Mouse (Mus musculus): ENCODE results near the gene Rftn1. TPM values are rescaled to one million over a fixed set of nuclear protein-coding genes. Genes with fewer than 3 reads are reported as not detected.

The Rftn1 gene
- total and polyA plus RNA-seq, 3 experiments: 52.5 to 80.6 (median 60.5) TPM

GRCm38 (mm10) chr17:50080991-50081390 is 109.5 kb downstream of the Rftn1 start:
- Histone ChIP-seq H3K36me3 (replicated peaks in 1 of 2; ENCODE audit: control insufficient read depth in 1 of 2, insufficient read depth in 1 of 2, low read length in 1 of 2) (peaks cover 50 to 65% of the 10 kb centered on the region in 2 experiments), H3K4me3 (replicated peaks in 1 of 3; ENCODE audit: low read depth in 2 of 3, low read length in 2 of 3, poor library complexity in 1 of 3) (no peak overlapping the region), H3K27me3 (replicated peaks) (no peaks in the 10 kb centered on the region), H3K4me1 (ENCODE audit: control insufficient read depth in 1 of 2, insufficient read depth in 2 of 2) (peaks cover 25 to 66% of the 10 kb centered on the region in 2 experiments), H3K79me2 (replicated peaks; ENCODE audit: control insufficient read depth, extremely low read depth, insufficient read depth, poor library complexity, severe bottlenecking) (peaks cover 47% of the 10 kb centered on the region), H3K4me2 (ENCODE audit: insufficient read depth, low read depth, poor library complexity, severe bottlenecking) (no peak overlapping the region), H3K9me3 (replicated peaks; ENCODE audit: low read length) (no peaks in the 10 kb centered on the region), H3K27ac (ENCODE audit: insufficient read depth, low read depth) (peak overlapping the region; percentile 8), H3K9ac (ENCODE audit: insufficient read depth, low read depth) (no peak overlapping the region)
- TF ChIP-seq POLR2AphosphoS2 (IDR thresholded peaks at IDR 0.05; ENCODE audit: low read depth, low read length) (no peak), UBTF (IDR thresholded peaks at IDR 0.05; ENCODE audit: low read depth, low read length) (no peak), ZNF384 (IDR thresholded peaks at IDR 0.05; ENCODE audit: low read depth, low read length) (no peak), SIN3A (IDR thresholded peaks at IDR 0.05; ENCODE audit: low read length) (no peak), MEF2A (IDR thresholded peaks at IDR 0.05; ENCODE audit: borderline replicate concordance, low read depth, low read length) (no peak), MAZ (IDR thresholded peaks at IDR 0.05; ENCODE audit: low read depth, low read length) (no peak), ZC3H11A (IDR thresholded peaks at IDR 0.05; ENCODE audit: low read depth, low read length) (no peak), MYC (IDR thresholded peaks at IDR 0.05; ENCODE audit: low read depth, low read length) (no peak), HCFC1 (IDR thresholded peaks at IDR 0.05; ENCODE audit: low read depth, low read length) (no peak), ELF1 (IDR thresholded peaks at IDR 0.05; ENCODE audit: low read depth, low read length) (no peak), PAX5 (IDR thresholded peaks at IDR 0.05; ENCODE audit: low read length) (no peak), CTCF (conservative IDR thresholded peaks at IDR 0.05 in 1 of 2, IDR thresholded peaks at IDR 0.05 in 1 of 2; ENCODE audit: low read depth in 2 of 2, low read length in 2 of 2) (no peak), ZMIZ1 (IDR thresholded peaks at IDR 0.05; ENCODE audit: low read depth, low read length) (no peak), KAT2A (IDR thresholded peaks at IDR 0.05; ENCODE audit: insufficient replicate concordance, low read length) (no peak), IRF4 (IDR thresholded peaks at IDR 0.05; ENCODE audit: low read depth, low read length) (no peak)
- DNase-seq (ENCODE audit: extremely low read depth): no peak
- dilution Hi-C loops (cut with MboI; ENCODE audit: extremely low pct_ligation_motif_present, extremely low pct_unique_long_range_greater_than_20kb, low sequenced_read_pairs) (no loop called here), in situ Hi-C loops (cut with MboI; ENCODE audit: low pct_ligation_motif_present, low pct_unique_long_range_greater_than_20kb, low sequenced_read_pairs) (loop anchor here (10.0 kb wide), 1 partner anchor 104 kb away; no protein-coding TSS in a partner anchor)

DNA sequence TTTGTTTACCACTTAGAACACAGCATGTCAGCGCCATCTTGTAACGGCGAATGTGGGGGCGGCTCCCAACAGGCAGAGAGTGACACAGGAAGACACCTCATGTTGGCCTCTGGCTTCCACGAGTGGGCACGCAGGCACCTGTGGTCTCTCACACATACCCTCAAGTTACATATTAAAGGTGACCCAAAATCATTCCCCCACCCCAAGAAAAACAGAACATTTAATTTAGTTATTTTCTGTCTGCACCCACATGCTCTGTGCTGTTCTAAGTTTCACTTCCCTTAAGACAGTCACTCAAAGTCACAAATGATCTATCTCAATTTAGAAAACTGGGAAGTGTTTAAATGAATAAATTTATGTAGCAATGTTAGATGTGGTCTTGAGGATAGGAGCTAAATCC is 111.7 kb downstream of the Rftn1 start:
- Histone ChIP-seq H3K36me3 (replicated peaks in 1 of 2; ENCODE audit: control insufficient read depth in 1 of 2, insufficient read depth in 1 of 2, low read length in 1 of 2) (peaks cover 38 to 48% of the 10 kb centered on the region in 2 experiments), H3K4me3 (replicated peaks in 1 of 3; ENCODE audit: low read depth in 2 of 3, low read length in 2 of 3, poor library complexity in 1 of 3) (peak overlapping the region; percentile 17 to 42 (median 32)), H3K27me3 (replicated peaks) (no peaks in the 10 kb centered on the region), H3K4me1 (ENCODE audit: control insufficient read depth in 1 of 2, insufficient read depth in 2 of 2) (peaks cover 14 to 45% of the 10 kb centered on the region in 2 experiments), H3K27ac (ENCODE audit: insufficient read depth, low read depth) (peak overlapping the region; percentile 91), H3K4me2 (ENCODE audit: insufficient read depth, low read depth, poor library complexity, severe bottlenecking) (peak overlapping the region; percentile 51), H3K79me2 (replicated peaks; ENCODE audit: control insufficient read depth, extremely low read depth, insufficient read depth, poor library complexity, severe bottlenecking) (peaks cover 42% of the 10 kb centered on the region), H3K9me3 (replicated peaks; ENCODE audit: low read length) (no peaks in the 10 kb centered on the region), H3K9ac (ENCODE audit: insufficient read depth, low read depth) (peak overlapping the region; percentile 40)
- dilution Hi-C loops (cut with MboI; ENCODE audit: extremely low pct_ligation_motif_present, extremely low pct_unique_long_range_greater_than_20kb, low sequenced_read_pairs) (no loop called here), in situ Hi-C loops (cut with MboI; ENCODE audit: low pct_ligation_motif_present, low pct_unique_long_range_greater_than_20kb, low sequenced_read_pairs) (no loop called here)
- DNase-seq (ENCODE audit: extremely low read depth): peak; percentile 81
- no peak for TF ChIP-seq ZMIZ1 (IDR thresholded peaks at IDR 0.05; ENCODE audit: low read depth, low read length)
- peak; percentile 37; the same call in 1 of the 2 replicates for TF ChIP-seq POLR2A (IDR thresholded peaks at IDR 0.05; ENCODE audit: low read depth, low read length)
- no peak for TF ChIP-seq TCF12 (IDR thresholded peaks at IDR 0.05; ENCODE audit: low read depth, low read length)
- TF ChIP-seq CHD2 (IDR thresholded peaks at IDR 0.05; ENCODE audit: low read length): no peak
- TF ChIP-seq MAZ (IDR thresholded peaks at IDR 0.05; ENCODE audit: low read depth, low read length): no peak
- TF ChIP-seq POLR2AphosphoS2 (IDR thresholded peaks at IDR 0.05; ENCODE audit: low read depth, low read length): no peak
- no peak for TF ChIP-seq E2F4 (IDR thresholded peaks at IDR 0.05; ENCODE audit: insufficient replicate concordance, low read depth, low read length)
- TF ChIP-seq IRF4 (IDR thresholded peaks at IDR 0.05; ENCODE audit: low read depth, low read length): peak; percentile 85
- peak; percentile 96 for TF ChIP-seq MYC (IDR thresholded peaks at IDR 0.05; ENCODE audit: low read depth, low read length)
- TF ChIP-seq NELFE (IDR thresholded peaks at IDR 0.05; ENCODE audit: low read depth, low read length): no peak
- no peak for TF ChIP-seq CHD1 (IDR thresholded peaks at IDR 0.05; ENCODE audit: low read depth, low read length)
- no peak for TF ChIP-seq SMC3 (IDR thresholded peaks at IDR 0.05; ENCODE audit: low read depth, low read length)
- no peak for TF ChIP-seq JUND (conservative IDR thresholded peaks at IDR 0.05; ENCODE audit: low read depth, low read length)
- TF ChIP-seq BHLHE40 (IDR thresholded peaks at IDR 0.05; ENCODE audit: low read depth, low read length): peak; percentile 63; the same call in 1 of the 2 replicates
- TF ChIP-seq USF1 (IDR thresholded peaks at IDR 0.05; ENCODE audit: low read depth, low read length): no peak
- TF ChIP-seq JUN (IDR thresholded peaks at IDR 0.05; ENCODE audit: insufficient read depth, low read depth, low read length): no peak
- TF ChIP-seq SIN3A (IDR thresholded peaks at IDR 0.05; ENCODE audit: low read length): peak; percentile 80
- TF ChIP-seq CTCF (conservative IDR thresholded peaks at IDR 0.05 in 1 of 2, IDR thresholded peaks at IDR 0.05 in 1 of 2; ENCODE audit: low read depth in 2 of 2, low read length in 2 of 2): no peak
- TF ChIP-seq HCFC1 (IDR thresholded peaks at IDR 0.05; ENCODE audit: low read depth, low read length): no peak
- peak; percentile 64 for TF ChIP-seq MAX (IDR thresholded peaks at IDR 0.05; ENCODE audit: low read length)
- TF ChIP-seq PAX5 (IDR thresholded peaks at IDR 0.05; ENCODE audit: low read length): no peak
- TF ChIP-seq RCOR1 (conservative IDR thresholded peaks at IDR 0.05; ENCODE audit: low read depth, low read length): no peak
- TF ChIP-seq MXI1 (IDR thresholded peaks at IDR 0.05; ENCODE audit: low read depth, low read length): peak; percentile 84; the same call in 1 of the 2 replicates
- no peak for TF ChIP-seq NRF1 (IDR thresholded peaks at IDR 0.05; ENCODE audit: low read depth, low read length)
- no peak for TF ChIP-seq ZC3H11A (IDR thresholded peaks at IDR 0.05; ENCODE audit: low read depth, low read length)
- TF ChIP-seq ETS1 (conservative IDR thresholded peaks at IDR 0.05; ENCODE audit: low read depth, low read length): peak; percentile 22
